Mouse (Mus musculus): ENCODE results near the gene Acaa1a. TPM values are rescaled to one million over a fixed set of nuclear protein-coding genes. Genes with fewer than 3 reads are reported as not detected.

The Acaa1a gene
- polyA plus RNA-seq (2014; fragmentation: Illumina TruSeq; extraction: RNeasy Lipid Tissue Mini Kit (QIAGEN cat#74804); ENCODE audit: low read depth, low replicate concordance): 80.0 TPM

DNA sequence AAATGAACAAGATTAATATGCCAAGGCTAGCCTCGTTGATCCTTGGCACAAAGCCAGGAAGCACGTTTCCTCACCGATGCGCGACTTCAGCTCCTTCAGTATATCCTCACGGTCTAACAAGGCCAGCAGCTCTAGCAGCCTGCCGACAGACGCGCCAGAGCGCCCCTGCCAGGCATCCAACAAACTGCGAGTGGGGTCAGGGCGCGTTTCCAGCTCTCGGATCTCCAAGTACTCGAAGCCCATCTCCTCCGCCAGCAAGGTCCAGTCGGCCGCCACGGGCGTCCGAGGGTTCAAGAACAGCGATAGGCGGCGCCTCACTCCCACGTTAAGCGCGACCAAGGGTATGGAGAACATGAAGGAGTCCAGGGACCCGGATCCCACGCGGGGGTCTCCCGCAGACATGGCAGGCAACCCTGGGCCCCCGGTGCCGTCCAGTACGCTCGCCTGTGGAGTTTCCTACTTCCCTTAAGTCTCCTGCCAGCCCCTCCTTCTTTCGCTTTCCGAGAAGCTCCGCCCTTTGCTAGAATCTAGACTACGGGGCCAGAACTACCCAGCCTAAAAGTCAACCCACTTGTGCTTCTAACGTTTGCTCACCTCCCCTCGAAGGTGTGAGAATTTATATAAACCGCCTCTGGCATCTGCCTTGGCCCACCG, at the start of gene Acaa1a:
TSS of gene Acaa1a (plus strand) at position 119 of the 654 bp plus-strand sequence.

DNA sequence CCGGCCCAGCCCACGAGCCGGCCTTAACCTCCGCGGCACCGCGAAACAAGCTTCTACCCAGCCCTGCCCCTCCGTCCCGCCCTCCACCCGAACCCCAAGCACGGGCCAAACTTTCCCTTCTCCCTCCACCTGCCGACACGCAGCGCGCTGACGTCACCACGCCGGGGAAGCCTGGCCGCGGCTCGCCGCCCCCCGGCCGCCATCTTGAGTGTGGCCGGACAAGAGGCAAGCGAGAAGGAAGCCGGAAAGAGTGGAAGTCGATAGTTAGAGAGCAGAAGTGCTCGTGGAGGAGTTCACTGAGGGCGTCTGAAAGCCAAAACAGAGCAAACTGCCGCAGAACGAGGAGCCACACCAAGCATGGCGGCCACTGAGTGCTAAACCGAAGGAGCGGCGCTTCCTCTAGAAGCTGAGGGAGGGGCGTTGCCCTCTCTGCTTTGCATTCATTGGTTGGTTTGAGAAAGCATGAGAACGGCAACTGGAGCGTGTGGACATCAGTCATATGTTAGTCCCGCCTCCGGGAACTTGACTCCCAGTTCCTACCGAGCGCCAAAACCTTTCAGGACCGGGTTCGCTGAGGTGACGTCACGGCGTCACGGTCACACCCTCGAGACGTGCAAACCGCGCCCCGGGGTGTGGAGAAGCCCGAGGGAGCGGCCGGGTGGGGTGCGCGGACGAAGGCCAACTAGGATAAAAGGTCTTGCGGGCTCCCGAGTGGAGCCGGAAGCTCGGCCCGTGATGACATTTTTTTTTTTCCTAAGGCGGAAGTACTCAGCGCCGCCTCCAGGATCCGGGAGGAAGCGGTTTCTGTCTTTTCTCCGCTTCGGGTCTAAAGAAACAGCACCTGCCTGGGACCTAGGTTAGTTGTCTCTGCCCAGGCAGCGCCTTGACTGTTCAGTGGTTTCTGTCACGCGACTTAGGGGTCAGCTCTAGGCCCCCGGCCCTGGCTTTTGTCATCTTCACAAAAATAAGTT, 16.9 kb upstream of the Acaa1a start, which contains the start of gene Oxsr1:
TSS of gene Oxsr1 (minus strand) at position 139 of the 971 bp plus-strand sequence.

DNA sequence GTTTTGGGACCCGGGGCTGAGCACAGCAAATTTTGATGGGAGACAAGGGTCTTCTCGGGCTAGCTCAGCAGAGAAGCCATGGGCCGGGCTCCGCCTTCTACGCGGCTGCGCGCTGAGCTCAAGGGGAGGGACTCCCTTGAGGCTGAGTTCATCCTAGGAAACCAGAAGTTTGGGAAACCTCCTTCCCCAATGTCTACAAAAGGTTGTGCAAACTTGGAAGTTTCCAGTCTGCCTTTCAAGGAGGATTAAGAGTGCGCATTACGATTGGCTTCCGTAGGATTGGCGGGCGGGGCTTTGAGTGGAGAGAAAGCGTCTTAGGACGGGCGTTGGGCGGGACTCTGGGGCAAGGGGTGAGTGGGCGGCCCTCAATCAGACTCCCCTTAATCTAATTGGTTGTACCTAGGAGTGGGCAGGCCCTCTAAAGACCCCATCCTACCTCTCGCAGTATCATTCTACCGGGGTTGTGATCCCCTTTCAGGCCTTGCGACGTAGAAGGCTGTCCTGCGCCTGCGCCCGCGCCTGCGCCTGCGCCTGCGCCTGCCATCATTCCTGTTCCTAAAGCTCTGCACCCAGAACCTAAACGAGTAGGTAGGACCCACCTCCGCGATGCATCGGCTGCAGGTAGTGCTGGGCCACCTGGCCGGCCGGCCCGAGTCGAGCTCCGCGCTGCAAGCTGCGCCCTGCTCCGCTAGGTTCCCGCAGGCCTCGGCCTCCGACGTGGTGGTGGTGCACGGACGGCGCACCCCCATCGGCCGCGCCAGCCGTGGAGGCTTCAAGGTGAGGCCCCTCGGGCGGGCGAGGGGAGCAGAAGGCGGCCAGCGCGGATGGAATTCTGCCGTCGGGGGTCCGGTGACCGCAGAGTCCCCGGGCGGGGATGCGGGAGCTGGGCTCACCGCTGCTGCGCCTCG, 1.7 kb downstream of the Acaa1a start, which contains the start of gene Myd88:
TSS of gene Myd88 (minus strand) at position 503 of the 908 bp plus-strand sequence.

DNA sequence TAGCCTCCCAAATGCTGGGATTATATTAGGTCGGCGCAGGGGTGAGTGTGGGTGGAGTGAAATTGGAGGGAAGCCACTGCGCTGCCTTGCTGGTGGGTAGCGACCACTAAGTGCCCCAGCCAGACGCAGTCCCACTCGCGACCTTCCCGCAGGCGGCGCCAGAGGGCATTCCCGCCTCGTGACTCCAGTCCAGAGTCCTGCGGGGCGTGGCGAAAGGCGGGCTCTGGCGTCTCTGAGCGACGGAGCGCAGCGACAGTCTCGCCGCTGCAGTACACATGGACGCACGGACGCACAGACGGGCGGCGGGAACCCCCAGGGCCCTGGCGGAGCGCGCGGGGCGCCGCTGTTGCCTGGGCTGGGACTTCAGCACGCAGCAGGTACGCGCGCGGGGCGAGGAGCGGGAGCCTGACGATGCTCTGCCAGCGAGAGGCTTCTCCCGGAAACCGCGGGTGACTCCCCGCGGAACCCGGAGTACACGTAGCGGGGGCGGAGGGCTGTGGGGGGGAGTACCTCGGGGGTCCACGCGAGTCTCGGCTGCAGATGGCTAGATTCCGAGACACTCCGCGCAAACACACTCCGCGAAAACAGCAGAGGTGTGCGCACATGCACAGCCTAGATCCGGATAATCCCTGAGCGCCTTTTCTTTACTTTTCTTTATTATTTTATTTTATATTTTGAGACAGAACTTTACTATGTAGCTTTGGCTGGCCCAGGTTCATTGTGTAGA, 18.0 kb downstream of the Acaa1a start, which contains the start of gene Xylb:
TSS of gene Xylb (plus strand) at position 51 of the 727 bp plus-strand sequence.

DNA sequence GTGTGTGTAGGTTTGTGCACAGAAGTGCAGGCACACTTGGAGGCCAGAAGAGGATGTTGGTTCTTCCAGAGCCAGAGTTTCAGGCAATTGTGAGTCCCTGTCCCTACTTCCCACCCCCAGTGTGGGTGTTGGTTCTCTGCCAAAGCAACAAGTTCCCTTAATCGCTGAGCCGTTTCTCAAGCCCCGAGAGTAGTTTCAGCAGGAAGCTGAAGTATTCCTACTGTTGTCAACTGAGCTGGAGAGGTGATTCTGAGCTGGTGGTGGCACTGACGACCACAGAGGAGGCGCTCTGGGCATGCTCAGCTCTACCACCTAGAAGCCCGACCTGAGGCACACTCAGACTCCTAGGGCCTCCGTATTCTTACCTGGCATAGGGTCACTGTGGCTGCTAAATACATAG, 25.8 kb downstream of the Acaa1a start, which contains the start of gene Slc22a14:
TSS of gene Slc22a14 (minus strand) at position 270 of the 400 bp plus-strand sequence.

Other genes starting within 250 kb of the Acaa1a start
- 25.7 TPM for gene Plcd1, start 246.2 kb upstream of the Acaa1a start, polyA plus RNA-seq (2014; fragmentation: Illumina TruSeq; extraction: RNeasy Lipid Tissue Mini Kit (QIAGEN cat#74804); ENCODE audit: low read depth, low replicate concordance)
- gene Dlec1, start 237.2 kb upstream of the Acaa1a start, polyA plus RNA-seq (2014; fragmentation: Illumina TruSeq; extraction: RNeasy Lipid Tissue Mini Kit (QIAGEN cat#74804); ENCODE audit: low read depth, low replicate concordance): 0.13 TPM
- gene Acaa1b, start 182.6 kb upstream of the Acaa1a start, polyA plus RNA-seq (2014; fragmentation: Illumina TruSeq; extraction: RNeasy Lipid Tissue Mini Kit (QIAGEN cat#74804); ENCODE audit: low read depth, low replicate concordance): 1.3 TPM
- not detected for gene Gm47289, start 180.5 kb upstream of the Acaa1a start, polyA plus RNA-seq (2014; fragmentation: Illumina TruSeq; extraction: RNeasy Lipid Tissue Mini Kit (QIAGEN cat#74804); ENCODE audit: low read depth, low replicate concordance)
- not detected for gene Slc22a13, start 130.6 kb upstream of the Acaa1a start, polyA plus RNA-seq (2014; fragmentation: Illumina TruSeq; extraction: RNeasy Lipid Tissue Mini Kit (QIAGEN cat#74804); ENCODE audit: low read depth, low replicate concordance)
- gene Oxsr1, start 17.2 kb upstream of the Acaa1a start, polyA plus RNA-seq (2014; fragmentation: Illumina TruSeq; extraction: RNeasy Lipid Tissue Mini Kit (QIAGEN cat#74804); ENCODE audit: low read depth, low replicate concordance): 36.4 TPM
- 15.7 TPM for gene Myd88, start 1.7 kb downstream of the Acaa1a start, polyA plus RNA-seq (2014; fragmentation: Illumina TruSeq; extraction: RNeasy Lipid Tissue Mini Kit (QIAGEN cat#74804); ENCODE audit: low read depth, low replicate concordance)
- 0.92 TPM for gene Xylb, start 17.7 kb downstream of the Acaa1a start, polyA plus RNA-seq (2014; fragmentation: Illumina TruSeq; extraction: RNeasy Lipid Tissue Mini Kit (QIAGEN cat#74804); ENCODE audit: low read depth, low replicate concordance)
- gene Slc22a14, start 25.9 kb downstream of the Acaa1a start, polyA plus RNA-seq (2014; fragmentation: Illumina TruSeq; extraction: RNeasy Lipid Tissue Mini Kit (QIAGEN cat#74804); ENCODE audit: low read depth, low replicate concordance): not detected
- gene Acvr2b, start 62.4 kb downstream of the Acaa1a start, polyA plus RNA-seq (2014; fragmentation: Illumina TruSeq; extraction: RNeasy Lipid Tissue Mini Kit (QIAGEN cat#74804); ENCODE audit: low read depth, low replicate concordance): 2.5 TPM
- gene Exog, start 105.3 kb downstream of the Acaa1a start, polyA plus RNA-seq (2014; fragmentation: Illumina TruSeq; extraction: RNeasy Lipid Tissue Mini Kit (QIAGEN cat#74804); ENCODE audit: low read depth, low replicate concordance): 2.4 TPM
- gene Scn5a, start 239.3 kb downstream of the Acaa1a start, polyA plus RNA-seq (2014; fragmentation: Illumina TruSeq; extraction: RNeasy Lipid Tissue Mini Kit (QIAGEN cat#74804); ENCODE audit: low read depth, low replicate concordance): 99.8 TPM